Mouse (Mus musculus) erythroblast, embryonic 14.5 days (primary cell): ENCODE results near the gene Sgip1.

Source experiments
- GATA1 ChIP-seq: IDR thresholded peaks from 2 replicates; pipeline ENCODE4 v1.6.1; 2012; ENCODE audit warnings: low read length, inconsistent platforms, mixed read lengths
- TAL1 ChIP-seq: IDR thresholded peaks from 3 replicates; pipeline ENCODE4 v1.6.1; 2012; ENCODE audit warnings: low read length, inconsistent platforms, mixed read lengths

DNA sequence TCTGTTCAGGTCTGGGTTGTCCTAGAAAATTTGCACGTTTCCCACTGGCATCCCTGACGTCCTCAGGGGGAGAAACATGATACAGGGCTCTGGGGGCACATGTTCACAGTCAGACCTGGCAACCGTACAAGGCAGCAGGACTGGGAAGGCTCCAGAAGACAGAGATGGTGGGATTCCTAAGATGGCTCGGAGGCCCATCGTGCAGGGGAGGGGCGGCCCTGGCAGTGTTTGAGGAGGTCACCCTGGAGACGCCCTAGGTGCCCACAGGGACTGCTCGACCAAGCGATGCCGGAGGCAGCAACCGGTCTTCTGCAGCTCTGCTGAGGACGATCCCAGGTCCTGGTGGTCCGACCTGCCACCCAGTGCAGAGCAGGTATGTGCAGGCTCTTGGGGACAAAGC, 237.3 kb downstream of the Sgip1 start, which contains the start of gene Tctex1d1:
- no peak for TF ChIP-seq TAL1
- no peak for TF ChIP-seq GATA1
